Mouse (Mus musculus): ENCODE data around the gene Ank.
"Not testable (repeated sequence)": the region's sequence is repeated elsewhere in the genome, so short reads cannot be mapped to it uniquely, and the experiment has no call there.

Gene Ank

DNA sequence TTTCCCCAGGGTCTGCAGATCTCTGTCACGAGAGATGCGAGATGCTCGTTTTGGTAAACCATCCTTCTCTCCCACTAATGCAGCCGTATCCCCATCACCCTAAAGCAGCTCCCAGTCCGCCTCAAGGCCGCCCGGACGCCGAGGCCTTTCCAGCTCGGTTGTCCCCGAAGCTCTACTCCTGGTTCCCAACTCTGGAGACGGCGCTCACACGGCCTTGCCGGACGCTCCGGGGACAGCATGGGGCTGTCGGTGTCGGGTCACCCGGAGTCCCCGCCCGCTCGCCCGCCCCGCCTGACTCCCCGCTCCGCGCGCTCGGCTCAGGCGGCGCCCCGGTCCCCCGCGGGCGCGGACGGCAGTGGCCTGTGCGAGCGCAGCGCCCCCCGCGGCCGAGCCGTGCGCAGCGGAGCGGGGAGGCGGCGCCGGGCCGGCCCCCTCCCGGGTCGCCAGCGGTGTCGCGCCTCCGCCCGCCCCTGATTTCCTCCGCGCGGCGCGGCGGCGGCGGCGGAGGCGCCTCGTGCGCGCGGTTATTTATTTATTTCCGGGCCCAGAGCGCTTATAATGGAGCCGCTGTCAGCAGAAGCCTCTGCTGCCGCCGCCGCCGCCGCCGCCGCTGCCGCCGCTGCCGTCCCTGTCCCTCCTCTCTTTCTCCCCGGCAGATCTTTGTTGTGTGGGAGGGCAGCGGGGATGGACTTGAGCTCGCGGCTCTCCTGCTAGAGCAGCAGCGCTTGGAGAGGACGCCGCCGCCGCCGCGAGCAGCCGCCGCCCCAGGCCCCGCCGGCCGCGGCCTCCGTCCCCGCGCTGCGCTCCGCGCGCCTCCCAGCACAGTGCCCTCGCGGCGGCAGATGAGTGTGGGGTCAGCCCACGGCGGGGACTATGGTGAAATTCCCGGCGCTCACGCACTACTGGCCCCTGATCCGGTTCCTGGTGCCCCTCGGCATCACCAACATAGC lies at the start of gene Ank:
TSS of gene Ank (plus strand) at position 547 of the 950 bp plus-strand sequence.
- DNase-seq: peak; percentile 71 to 85

DNA sequence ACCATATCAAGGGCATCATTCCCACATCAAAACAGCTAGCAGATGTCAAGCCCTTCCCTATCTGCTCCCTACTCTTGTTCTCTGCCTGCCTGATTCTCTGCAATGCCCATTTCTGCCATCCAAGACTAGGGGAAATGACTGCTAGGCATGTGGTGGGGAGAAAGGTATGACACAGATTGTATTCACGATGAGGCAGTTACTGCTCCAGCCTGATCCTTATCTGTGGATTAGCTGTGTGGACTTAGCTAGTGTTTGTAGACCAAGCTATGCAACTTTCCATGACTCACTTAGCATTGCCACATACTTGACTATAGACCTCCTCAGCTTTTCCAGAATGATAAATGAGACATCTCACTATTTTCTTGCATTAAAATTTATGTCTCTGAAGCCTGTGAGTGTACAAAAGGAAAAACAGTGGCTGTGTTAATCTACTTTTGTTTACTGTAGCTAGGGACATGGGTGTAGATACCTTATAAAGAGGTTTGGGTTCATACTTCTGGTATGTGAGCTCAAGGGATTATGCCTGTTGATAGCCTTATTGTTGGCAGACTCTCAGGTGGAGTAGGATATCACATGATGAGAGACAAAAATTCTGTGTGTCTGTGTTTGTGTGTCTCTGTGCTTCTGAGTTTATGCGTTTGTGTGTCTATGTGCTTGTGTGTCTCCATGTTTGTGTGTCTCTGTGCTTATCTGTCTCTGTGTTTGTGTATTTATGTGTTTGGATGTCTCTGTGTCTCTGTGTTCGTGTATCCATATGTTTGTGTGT lies 47.7 kb upstream of the Ank start:
- no peak for DNase-seq

DNA sequence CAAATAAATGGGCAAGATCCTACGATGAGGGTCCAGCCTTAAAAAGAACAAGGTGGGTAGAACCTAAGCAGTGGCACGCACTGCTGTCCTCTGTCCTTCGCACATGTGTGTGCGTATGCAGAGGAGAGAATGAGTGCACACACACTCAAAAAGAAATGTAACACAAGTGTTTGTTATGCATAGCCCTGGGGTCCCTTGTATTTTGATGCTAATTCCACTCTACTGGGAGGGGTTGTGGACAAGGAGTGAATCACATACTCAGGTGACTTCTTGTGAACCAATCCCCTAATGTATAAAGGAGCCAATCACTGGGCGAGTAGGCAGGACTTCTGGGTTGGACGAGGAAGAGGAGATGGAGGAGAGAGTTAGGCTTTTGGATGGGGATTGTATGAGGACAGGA lies 44.9 kb upstream of the Ank start:
- DNase-seq: no peak

DNA sequence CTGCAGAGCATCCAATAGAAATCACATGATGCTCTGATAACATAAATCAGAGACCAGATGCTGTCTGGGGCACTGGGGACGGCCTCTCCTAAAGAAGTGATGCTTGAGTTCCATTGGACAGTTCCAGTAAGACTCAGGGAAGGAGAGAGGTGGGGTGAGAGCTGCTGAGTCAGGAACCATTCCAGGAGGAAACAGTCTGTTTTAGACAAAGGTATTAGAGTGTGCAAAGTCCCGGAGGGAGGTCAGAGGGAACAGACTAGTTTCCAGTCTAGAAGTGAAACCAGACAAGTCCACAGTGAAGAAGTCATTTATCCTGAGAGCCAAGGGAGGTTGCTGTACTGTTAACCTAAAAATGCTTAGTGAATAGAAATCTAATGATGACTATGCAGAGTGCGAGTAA lies 38.9 kb upstream of the Ank start:
- no peak for DNase-seq

DNA sequence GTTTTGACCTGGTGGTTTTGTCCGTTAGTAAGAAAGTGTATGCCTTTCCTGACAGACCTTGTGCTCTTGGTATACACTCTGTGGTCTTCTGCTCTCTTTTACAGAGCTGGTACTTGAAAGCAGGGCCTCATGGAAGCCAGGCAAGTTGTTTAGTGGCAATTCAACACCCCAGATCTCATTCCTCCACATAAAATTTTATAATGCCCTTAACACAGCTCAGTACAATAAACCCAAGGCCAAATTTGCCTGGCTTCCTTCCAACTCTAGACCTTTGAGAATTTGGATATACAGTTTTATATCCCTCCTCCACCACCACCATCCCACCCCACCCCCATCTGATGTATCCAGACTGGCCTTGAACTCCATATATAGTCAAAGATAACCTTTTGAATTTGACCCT lies 36.2 kb upstream of the Ank start:
- DNase-seq: no peak

DNA sequence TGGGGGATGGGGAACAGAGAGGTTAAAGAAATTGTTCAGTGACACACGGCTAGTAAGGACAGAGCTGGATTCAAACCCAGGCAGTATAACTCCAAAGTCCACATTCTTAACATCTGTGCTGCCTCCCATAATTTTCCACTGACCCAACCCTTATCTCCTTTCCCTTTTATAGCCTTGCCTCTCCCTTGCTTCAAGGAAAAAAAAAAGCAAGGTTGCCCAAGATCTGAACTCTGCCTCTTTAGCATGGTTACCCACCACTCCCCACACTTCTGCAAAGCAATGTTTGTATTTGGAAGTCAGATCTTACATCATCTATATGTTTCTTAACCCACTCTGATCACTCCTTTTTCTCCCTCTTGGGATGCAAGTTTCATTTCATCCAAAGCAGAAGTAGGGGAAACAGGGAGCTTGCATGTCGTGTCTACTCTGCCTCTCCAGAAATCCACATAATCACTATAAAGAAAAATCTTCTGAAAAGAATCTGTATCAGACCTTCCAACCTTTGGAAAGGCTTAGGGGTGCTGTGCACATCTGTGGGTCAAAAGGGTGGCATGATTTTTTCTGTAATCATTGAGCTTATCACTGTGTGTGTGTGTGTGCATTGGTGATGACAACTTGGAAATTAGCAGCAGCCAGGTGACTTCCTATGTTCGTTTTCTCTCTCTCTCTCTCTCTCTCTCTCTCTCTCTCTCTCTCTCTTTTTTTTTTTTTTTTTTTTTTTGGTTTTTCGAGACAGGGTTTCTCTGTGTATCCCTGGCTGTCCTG lies 33.4 kb upstream of the Ank start:
- DNase-seq: no peak

DNA sequence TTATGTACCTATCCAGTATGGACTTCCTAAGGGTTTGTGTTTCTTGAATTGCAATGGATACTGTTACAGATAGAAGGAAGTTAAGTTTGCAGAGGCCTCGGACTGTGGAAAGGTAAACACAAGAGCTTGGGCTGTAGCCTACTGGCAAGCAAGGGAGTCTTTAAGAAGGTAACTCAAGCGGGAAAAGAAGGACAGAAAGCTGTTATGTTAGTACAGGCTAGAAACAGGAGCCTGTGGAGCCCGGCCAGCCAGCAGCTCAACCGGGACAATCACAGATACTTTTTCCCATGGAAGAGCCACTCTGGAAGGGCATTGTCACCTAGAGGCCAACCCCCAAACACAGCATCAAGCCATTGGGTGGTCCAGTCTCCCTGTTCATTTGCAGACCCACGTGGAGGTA lies 31.1 kb upstream of the Ank start:
- no peak for DNase-seq

DNA sequence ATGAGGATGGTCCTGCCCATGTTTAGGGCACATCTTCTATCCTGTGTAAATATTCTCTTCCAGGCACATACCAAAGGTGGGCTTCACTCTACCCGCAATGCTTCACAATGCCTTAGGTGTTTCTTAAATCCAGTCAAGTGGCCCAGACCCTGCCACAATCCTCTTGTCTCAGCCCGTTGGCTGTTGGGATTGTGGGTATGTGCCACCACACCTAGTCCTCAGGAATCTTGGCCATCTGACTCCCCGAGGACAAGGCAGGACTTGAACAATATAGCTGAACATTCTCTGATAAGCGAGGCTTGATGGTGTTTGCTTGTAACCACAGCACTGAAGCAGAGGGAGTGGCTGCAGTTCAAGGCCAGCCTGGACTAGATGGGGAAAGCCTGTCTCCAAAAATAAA lies 30.3 kb upstream of the Ank start:
- no peak for DNase-seq

DNA sequence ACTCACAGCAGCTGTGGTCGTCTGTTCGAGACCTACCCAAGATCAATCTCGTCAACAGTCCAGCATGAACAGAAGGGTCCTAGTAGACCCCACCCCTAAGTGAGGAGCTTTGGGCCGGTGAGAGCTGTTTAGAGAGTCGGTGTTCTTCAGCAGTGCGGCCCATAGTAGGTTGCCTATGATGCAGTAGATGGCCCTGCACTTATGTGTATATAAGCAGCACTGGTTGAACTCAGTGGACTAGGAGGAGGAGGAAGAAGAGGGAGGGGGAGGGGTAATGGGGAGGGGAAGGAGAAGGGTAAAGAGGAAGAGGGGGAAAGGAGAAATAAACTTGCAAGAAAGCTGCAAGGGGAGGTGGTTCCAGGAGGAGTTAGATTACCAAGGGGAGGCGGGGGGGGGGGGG lies 25.4 kb upstream of the Ank start:
- no peak for DNase-seq

DNA sequence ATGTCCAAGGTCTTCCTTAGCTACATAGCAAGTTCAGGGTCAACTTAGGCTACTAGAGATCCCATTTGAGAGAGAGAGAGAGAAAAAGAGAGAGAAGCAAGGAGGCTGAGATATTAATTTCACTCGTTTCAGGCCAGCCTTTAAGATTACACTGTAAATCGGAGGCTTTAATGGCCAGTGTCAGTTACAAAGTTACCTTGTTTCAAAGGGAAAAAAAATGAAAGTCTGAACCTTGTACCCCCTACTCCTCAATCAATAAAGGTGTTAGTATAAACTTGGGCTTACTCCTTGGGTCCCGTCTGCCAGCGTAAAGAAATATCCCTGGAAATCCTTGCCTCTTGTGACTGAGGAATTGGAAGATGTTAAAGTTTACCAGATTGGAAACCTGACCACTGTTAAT lies 24.9 kb upstream of the Ank start:
- no peak for DNase-seq

DNA sequence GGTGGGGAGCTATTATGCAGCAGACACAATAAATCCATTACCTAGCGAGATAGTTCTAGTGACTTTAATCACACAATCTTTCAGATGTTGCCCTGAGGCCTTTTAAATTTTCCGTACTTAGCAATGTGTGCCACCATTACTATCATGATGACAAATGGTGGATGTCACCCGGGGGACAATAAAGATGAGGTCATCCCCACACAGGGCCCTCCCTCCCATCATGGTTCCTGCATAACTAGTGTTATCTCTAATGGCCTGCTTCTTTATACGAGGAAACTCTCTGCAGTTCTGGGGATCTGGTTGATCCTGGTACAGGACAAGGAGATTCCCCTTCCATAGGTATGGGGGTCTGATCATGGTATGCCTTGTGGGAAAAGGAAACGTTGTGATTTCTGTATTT lies 24.5 kb upstream of the Ank start:
- no peak for DNase-seq

DNA sequence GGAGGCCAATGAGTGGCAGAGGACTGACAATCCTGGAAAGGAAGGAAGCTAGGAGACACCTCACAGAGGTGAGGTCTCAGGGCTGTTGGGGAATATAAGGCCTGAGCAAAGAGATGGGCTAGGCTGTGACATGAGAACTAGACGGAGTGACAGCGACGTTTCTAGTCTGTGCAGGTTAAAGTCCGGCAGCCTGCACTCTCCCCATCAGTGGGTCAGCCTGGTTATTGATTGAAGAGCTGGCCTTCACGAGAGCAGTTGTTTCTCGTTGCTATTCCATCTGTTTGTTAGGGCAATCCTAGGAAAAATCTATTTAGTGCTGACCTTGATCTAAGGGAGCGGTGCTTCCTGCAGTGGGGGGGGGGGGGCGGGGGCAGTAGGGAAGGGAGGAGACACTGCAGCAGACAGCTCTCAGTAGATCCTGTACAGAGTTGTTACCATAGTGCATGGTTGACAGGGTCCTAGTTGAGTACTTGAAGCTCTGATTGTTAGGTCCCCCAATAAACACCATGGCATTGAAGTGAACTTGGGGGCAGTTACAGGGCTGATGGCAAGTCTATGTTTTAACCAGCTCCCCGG lies 21.6 kb upstream of the Ank start:
- peak in 1 of 2 experiments; percentile 11 for DNase-seq

DNA sequence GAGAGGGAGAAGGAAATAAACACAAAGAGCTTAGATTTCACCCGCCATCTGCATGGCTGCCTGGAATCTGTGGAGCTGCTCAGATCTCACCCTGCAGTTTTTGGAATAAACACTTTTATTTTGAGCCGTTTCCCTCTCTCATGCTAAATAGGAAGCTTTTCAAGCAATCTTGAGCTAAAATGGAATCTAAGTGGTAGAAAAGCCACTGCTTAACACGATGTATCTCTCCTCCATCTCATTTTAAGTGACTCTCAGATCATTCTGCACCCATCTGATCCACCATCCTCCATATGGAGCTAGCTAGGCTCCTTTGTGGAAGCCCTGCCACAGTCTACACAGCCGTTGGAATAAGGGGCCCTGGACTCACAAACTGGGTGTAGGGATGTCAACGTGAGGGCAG lies 15.8 kb upstream of the Ank start:
- DNase-seq: no peak

DNA sequence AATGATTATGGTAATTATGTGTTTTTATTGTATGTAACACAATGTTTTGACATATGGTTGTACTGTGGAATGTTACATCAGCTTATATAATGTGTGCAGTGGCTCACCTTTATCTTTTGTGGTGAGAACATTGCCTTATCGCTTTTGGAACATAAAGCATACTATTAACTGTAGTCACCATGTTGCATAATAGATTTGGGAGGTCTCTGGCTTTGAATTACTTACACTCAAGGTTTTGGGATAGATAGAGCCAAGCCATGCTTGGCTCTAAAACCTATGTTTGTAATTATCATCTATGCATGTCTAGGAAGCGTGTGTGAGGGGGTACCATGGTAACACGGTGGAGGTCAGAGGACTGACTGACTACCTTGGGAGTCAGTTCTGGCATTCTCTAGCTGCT lies 14.7 kb upstream of the Ank start:
- no peak for DNase-seq

DNA sequence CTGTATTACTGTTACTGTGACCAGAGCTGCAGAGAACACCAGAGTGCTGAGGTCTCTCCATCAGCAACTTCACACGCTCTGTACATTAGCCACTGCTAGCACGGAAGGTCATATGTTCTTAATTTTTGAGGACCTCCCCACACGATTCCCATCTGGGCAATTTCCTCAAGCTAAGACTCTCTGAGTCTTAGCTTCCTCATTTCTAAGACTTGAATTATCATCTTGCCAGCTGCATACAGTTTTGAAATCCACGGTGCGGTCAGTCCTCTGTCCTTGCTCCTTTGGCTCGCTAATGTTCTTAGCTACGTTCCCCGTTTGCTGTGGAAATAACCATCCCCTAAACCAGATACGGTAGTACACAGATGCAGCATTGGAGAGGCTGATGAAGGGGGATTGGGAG lies 14.0 kb upstream of the Ank start:
- no peak for DNase-seq

DNA sequence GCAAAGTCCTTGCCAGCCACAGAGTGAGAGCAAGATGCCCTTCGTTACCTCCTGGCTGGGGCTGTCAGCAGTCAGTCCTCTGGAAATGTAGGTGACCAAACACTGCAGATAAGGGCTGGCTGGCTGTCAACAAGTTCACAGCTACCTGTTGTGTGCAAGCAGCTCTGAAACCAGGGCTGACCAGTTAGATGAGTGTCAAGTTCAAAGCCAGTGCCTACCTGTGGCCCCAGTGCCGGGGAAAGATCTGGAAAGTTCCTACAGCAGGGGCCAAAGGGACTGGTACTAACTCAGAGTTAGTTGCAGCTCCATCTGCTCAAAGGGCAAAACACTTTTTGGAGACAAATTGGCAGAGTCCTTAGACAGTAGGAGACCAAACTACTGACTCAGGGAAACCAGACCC lies 9.5 kb upstream of the Ank start:
- no peak for DNase-seq

DNA sequence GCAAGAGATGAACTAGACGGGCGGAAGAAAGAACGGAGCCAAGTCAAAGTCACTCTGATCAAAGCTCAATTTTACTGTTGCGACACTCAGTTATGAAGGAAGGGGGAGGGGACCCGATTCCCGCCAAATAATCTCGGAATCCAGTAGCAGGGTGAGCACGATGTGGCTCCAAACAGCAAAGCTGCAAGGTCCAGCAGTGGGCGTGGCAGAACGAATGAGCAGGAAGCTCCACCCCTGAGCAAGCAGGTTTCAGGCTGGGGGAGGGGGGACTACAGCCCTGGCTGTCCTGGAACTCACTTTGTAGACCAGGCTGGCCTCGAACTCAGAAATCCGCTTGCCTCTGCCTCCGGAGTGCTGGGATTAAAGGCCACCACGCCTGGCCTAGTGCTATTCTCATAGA lies 6.7 kb upstream of the Ank start:
- DNase-seq: not testable (repeated sequence)

DNA sequence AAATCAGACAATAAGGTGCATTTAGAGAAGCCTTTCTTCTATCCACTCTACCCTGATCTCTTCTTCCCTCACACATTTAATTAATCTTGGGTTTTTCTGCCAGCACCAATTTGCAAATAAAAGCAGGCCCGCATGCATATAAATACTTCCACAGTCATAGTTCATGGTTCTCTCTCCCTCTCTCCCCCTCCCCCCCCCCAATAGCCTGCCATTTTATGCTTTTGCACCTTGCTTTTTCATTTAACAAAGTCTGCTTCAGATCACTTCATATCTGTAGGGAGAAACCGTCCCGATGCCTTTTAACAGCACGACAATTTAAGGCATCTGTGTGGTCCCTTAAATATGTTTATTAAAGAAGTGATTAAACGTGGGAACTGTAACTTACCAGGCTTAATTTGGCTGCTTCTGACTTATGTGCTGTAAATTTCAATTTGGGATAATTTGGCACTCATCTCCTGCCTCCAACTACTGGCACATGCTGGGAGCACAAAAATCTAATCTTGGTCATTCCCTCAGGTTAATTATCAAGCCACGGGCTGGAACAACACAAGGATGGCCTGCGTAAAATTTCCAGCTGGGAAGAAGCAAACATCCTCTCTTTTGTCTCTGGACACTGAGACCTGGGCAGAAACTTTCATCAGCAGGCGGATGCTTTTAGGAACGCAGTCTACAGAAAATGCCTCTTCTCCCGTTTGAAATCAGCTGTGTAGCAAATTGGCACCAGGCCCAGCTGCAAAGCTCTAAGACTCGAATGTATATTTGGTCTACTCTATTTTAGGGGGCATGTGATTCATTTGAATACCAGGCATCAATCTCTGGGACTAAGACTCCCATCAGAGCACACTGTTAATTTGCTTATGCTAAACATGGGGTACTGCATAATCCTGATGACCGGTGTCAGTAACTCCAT lies 4.9 kb upstream of the Ank start:
- no peak for DNase-seq

DNA sequence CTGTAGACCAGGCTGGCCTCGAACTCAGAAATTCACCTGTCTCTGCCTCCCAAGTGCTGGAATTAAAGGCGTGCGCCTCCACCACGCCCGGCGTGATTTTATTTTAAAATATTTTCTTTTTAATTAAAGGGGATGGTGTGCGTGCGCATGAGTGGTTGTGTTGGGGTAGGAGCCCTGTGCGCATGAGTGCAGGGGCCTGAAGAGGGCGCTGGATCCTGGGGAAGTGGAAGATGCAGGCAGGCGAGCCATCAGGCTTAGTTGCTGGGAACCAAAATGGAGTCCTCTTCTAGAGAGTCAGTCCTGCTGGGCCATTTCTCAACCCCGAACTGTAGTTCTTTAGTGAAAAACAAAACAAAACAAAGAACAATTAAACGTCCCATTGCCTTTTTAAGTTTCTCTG lies 2.6 kb upstream of the Ank start:
- no peak for DNase-seq

DNA sequence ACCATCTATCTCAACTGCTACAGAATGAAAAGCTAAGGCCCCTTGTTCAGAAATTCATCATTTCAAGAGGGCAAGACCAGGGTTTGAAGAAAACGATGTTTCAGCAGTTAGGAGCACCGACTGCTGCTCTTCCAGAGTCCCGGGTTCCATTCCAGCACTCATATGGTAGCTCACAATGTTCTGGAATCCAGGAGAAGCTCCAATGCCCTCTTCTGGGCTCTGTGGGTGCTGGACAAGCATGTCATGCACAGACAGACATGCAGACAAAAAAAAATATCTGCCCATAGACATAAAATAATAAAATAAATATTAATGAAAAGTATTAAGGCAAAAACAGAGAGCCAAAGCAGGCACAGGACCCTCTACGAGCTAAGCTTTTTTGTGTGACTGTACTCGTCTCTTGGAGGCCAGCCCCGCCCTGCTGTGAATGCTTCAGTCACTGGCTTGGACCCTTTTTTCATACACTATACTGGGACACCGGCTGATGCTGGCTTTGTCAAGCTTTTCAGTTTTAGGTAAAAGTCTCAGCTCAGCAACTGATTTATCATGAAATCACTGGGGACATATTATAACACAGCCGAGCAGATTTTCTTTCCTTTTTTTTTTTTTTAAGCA lies 979 bp upstream of the Ank start:
- DNase-seq: no peak

DNA sequence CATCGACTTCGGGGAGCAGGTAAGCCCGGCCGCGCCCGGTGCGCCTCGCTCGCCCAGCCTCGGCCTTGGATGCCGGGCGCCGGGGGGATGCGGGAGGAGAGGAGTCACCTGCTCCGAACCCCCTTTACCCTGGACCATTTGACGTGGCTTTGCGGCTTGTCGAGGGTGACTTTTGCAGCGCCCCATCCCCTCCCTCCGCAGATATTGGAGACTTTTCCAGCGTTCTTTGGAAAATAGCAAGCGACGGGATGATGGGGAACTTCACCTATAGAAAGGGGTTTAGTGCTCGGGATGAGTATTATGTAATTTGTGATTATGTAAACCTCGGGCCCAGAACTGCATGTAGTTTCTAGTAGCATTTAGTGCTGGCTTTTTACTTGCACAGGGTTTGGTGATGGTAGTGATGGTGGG lies 609 bp downstream of the Ank start:
- no peak for DNase-seq

Data from kidney, postnatal 25 days (tissue).